Mouse (Mus musculus): Measurements from ENCODE around the gene Mynn. TPM values are rescaled to one million over a fixed set of nuclear protein-coding genes. Genes with fewer than 3 reads are reported as not detected.
"Not testable (repeated sequence)": the region's sequence is repeated elsewhere in the genome, so short reads cannot be mapped to it uniquely, and the experiment has no call there.

The Mynn gene
- total RNA-seq (2021): 10 to 100 TPM; 11.7 to 15.0 TPM
- long read RNA-seq, experiment 1, full-length matches to known transcripts: 7 of 7 reads
- long read RNA-seq, experiment 1, partial matches to known transcripts: 0 of 7 reads
- long read RNA-seq, experiment 1, other reads (novel, unspliced or antisense): 0 of 7 reads
- long read RNA-seq, experiment 2, full-length matches to known transcripts: 11 of 11 reads
- long read RNA-seq, experiment 2, partial matches to known transcripts: 0 of 11 reads
- long read RNA-seq, experiment 2, other reads (novel, unspliced or antisense): 0 of 11 reads

- peak; percentile 95 for DNase-seq
Measured at GRCm38 (mm10) chr3:30602065-30602739, at the start of gene Mynn. Mynn (plus strand) TSS chr3:30602065.

- no peak for DNase-seq
Measured at GRCm38 (mm10) chr3:30553741-30554140, 48.1 kb upstream of the Mynn start.

GRCm38 (mm10) chr3:30560677-30561314, 41.1 kb upstream of the Mynn start:
- DNase-seq: no peak

GRCm38 (mm10) chr3:30566333-30566732, 35.5 kb upstream of the Mynn start:
- DNase-seq: not testable (repeated sequence)

GRCm38 (mm10) chr3:30573549-30573948, 28.3 kb upstream of the Mynn start:
- DNase-seq: no peak

GRCm38 (mm10) chr3:30588865-30589264, 13.0 kb upstream of the Mynn start:
- DNase-seq: no peak

GRCm38 (mm10) chr3:30592418-30592853, 9.4 kb upstream of the Mynn start:
- DNase-seq: no peak

- DNase-seq: no peak
Measured at GRCm38 (mm10) chr3:30593719-30594485, 8.0 kb upstream of the Mynn start.

- DNase-seq: peak; percentile 37
Measured at GRCm38 (mm10) chr3:30595111-30595832, 6.6 kb upstream of the Mynn start.

GRCm38 (mm10) chr3:30597271-30597670, 4.6 kb upstream of the Mynn start:
- no peak for DNase-seq

GRCm38 (mm10) chr3:30599711-30600545, 1.9 kb upstream of the Mynn start, which contains the start of gene Actrt3:
Actrt3 (minus strand) TSS chr3:30599939.
- DNase-seq: peak; percentile 19

- DNase-seq: peak; percentile 17
Measured at GRCm38 (mm10) chr3:30600717-30601116, 1.1 kb upstream of the Mynn start.

- DNase-seq: peak; percentile 71
Measured at GRCm38 (mm10) chr3:30601175-30601574, 690 bp upstream of the Mynn start.

- no peak for DNase-seq
Measured at GRCm38 (mm10) chr3:30601610-30602064, 228 bp upstream of the Mynn start.

- peak; percentile 57 for DNase-seq
Measured at GRCm38 (mm10) chr3:30602740-30603098, 854 bp downstream of the Mynn start.

- DNase-seq: no peak
Measured at GRCm38 (mm10) chr3:30603256-30603655, 1.4 kb downstream of the Mynn start.

- DNase-seq: no peak
Measured at GRCm38 (mm10) chr3:30608999-30609398, 7.1 kb downstream of the Mynn start.

- no peak for DNase-seq
Measured at GRCm38 (mm10) chr3:30610930-30611329, 9.1 kb downstream of the Mynn start.

GRCm38 (mm10) chr3:30620132-30620531, 18.3 kb downstream of the Mynn start:
- DNase-seq: no peak

GRCm38 (mm10) chr3:30633681-30634080, 31.8 kb downstream of the Mynn start:
- no peak for DNase-seq

- DNase-seq: no peak
Measured at GRCm38 (mm10) chr3:30635629-30636028, 33.8 kb downstream of the Mynn start.

Data from gastrocnemius, postnatal 10 days (tissue).